Mouse (Mus musculus): ENCODE measurements at regions not wholly inside any gene's neighbourhood (a gene's known extent, or its start where the extent isn't known, plus 50 kb on each side); places are given as distances from the start of the nearest gene placed in this dataset.

GRCm38 (mm10) chr11:64135766-64136165, 56.5 kb upstream of the Cox10 start:
- DNase-seq (ENCODE audit: low spot score): no peak

- no peak for DNase-seq (ENCODE audit: low spot score)
Observed at GRCm38 (mm10) chr11:64135308-64135591, 56.0 kb upstream of the Cox10 start.

GRCm38 (mm10) chr11:64134571-64135307, 55.5 kb upstream of the Cox10 start:
- DNase-seq (ENCODE audit: low spot score): no peak
